Mouse (Mus musculus) forelimb bud, embryonic 11.5 days (tissue): ENCODE measurements around the gene Mark4.
A peak's percentile ranks its signal among the peaks of the same experiment; 100 is the strongest.

Experiments used
- DNase-seq: peaks from one replicate; pipeline ENCODE4 v3.0.0-alpha.2; 2012; ENCODE audit warnings: low read depth, low spot score

Mark4 gene

DNA sequence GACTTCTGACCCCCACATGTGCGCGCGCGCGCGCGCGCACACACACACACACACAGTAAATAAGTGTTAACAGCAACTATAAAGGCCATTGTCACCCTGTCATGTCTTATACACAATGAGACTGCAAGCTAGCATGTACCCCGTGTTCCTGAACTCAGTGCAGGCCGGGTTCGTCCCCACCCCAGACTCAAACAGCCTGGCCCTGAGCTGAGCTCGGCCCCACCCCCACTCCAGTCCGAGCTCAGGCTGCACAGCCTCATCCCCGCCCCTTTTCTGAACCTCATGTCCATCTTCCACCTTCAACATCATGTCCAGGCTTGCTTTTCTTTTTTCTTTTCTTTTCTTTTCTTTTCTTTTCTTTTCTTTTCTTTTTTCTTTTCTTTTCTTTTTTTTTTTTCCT lies 11.7 kb upstream of the Mark4 start:
- DNase-seq: no peak

DNA sequence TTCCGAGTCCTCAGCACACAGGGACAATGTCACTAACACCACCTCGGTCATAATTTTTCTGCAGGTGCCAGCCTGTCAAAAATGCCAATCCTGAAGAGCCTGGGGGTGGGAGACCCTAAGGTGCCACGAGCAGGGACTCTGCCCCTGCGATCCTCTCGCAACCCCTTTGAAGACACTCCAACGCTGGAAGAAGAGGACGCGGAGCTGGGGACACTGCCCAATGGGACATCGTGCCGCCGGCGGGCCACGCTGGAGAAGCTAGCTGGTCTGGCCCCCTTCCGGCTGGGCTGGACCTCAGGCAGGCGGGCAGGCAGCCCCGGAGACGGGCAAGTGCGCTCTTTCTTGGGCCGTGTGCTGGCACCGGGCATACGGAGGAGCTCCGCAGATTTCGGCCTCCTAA lies 10.8 kb upstream of the Mark4 start:
- DNase-seq: no peak

DNA sequence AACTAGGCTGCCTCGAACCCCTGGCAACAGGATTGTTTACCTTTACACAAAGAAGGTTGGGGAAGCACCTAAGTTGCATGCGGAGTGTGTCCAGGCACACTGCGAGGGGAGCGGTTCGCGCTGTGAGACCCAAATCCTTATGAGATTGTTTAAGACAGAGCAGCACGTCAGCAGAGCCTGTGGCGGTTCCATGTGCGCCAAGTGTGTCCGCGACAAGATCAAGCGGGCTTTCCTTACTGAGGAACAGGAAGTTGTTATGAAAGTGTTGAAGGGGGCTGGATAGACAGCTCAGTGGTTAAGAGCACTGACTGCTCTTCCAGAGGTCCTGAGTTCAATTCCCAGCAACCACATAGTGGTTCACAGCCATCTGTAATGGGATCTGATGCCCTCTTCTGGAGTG lies 9.7 kb upstream of the Mark4 start:
- no peak for DNase-seq

DNA sequence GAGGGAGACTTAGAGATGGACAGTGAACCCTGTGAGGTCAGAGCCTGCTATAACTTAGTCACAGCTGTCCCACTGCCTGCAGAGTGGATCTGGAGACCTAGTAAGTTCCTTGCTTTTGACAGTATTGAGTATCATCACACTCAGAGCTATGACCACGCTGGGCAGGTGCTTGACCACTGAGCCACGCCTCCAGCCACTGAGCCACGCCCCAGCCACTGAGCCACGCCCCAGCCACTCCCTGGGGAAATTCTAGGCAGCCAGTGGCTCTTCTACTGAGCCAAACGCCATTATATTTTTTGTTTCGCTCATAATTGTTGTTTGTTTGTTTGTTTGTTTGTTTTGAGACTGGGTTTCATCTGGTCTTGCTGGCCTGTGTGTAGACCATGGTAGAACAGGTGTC lies 9.0 kb upstream of the Mark4 start:
- DNase-seq: no peak

DNA sequence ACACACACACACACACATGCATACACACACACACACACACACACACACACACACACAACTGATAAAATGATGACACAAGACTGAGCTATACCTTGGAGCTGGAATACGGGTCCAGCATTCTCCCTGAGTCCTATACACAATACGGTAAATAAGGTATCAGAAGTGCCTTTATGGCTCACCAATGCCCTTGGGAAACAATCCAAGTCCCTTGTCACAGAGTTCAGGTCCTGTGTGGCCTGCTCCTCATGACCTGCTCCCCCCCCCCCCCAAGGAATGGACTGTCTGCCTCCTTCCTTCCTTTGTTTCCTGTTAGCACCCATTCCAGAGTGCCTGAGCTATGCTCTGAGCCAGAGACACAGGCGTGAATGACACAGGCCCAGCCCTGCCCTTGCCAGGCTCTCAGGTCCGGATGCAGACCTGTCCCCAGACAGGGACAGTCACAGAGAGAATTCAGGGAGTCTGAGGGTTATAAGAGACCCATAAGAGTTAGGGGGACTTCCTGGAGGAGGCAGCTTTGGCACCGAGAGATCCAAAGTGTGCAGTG lies 8.1 kb upstream of the Mark4 start:
- DNase-seq: no peak

DNA sequence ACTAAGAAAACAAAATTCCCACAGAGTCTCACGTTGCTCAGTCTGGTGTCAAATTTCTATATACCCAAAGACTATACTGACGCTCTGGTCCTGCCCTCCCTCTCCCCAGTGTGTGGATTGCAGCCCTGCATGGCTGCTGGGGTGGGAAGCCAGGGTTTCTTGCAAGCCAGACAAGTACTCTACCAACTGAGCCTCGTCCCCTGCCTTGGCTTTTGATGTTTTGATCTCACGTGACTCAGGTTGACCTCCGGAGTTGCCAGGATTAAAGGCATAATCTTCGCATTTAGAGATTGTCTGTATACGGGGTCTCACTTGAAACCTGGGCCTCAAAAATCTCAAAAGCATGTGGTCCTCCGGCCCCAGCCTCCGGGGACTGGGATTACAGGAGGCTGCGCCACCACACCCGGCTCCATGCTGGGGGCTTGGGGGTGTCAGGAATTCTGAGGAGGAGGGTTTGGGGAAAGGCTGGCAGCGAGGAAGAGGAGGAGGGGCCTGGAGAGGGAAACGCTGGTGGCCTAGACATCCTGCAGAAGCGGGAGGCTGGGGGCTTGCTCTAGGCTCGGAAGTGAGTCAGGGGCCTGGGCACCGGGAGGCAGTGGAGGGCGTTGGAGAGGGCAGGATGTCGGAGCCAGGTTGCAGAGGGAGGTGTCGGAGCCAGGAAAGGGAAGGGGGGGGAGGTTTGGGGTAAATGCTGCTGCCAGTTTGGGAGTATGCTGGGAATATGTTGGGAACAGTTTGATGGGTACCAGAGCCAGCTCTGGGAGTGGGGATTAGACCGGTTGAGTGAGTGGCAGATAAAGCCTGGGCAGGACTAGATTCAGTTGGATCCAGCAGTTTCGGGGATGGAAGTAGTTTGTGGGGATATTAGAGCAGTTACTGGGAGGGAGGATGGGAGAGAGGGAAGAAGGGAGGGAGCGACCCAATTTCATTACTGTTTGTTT lies 6.0 kb upstream of the Mark4 start:
- DNase-seq: peak; percentile 68

DNA sequence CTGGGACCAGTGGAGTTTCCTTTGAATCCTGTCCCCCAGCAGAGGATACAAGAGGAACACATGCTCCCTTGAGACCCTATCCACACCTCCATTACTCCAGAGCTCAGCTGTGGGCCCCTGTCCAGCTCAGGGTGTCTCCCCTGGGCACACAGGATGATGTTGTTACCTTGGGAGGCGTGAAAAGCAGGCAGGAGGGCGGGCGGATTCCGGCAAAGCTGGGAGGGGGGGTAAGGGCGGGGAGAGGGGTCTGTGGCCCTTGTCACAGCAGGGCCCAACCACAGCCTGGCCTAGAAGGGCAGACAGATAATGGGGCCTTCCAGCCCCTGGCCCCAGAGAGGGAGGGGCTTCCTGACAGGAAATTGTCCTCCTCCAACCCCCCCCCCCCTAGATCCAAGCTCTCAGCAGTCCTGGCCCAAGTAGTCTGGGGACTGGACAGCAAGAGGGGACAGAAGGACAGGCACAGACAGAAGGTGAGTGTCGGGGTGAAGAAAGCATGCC lies 4.3 kb upstream of the Mark4 start, which contains the start of gene Exoc3l2:
Gene Exoc3l2, plus strand, starts transcription at position 448 of the 498 bp plus-strand sequence.
- DNase-seq: no peak

DNA sequence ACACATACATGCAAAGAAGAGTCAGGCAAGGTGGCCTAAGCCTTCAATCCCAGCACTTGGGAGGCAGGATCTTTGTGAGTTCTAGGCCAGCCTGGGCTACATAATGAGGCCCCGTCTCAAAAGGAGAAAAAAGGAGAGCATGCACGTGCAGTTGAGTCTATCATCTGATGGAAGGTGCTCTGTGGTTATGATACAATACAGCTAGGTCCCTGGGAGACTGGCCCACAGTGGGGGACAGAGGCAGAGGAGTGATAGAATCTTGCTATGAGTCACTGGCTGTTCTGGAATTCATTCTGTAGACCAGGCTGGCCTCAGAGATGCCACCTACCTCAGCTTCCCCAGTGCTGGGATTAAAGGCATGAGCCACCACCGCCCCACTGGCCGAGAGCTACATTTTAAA lies 3.8 kb upstream of the Mark4 start:
- no peak for DNase-seq

DNA sequence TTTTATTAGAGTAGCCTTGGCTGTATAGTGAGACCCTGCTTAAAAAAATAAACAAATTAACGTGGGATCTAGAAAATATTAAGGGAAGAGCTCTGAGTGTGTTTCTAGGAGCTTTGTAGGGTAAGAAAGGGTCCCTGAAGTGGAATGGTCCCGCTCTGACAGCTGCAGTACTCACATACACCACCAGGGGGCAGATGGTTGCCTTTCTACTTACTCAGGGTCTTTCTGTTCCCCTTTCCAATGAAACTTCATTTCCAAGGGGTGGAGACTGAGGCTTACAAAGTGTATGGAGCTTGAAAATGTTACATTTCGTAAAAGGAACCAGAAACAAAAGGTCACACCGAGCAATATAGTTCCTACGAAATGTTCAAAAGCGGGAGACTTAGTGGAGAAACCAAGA lies 2.9 kb upstream of the Mark4 start:
- peak; percentile 89 for DNase-seq

DNA sequence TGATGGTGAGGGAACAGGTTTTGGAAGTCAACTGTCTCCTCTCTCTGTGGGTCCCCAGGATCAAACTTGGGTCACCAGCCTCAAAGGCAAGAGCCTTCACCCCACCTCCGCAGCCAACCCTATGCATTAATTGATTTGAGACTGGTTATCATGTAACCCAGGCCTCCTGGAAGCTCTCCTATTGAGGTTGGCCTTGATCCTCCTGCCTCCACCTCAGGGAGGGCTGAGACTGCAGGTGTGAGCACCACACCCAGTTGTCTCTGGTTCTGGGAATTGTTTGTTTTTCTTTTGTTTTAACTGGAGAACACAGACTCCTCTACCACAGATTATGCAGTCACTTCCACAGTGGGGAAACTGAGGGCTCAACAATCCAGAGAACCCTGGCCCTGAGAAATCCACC lies 1.9 kb upstream of the Mark4 start:
- no peak for DNase-seq

DNA sequence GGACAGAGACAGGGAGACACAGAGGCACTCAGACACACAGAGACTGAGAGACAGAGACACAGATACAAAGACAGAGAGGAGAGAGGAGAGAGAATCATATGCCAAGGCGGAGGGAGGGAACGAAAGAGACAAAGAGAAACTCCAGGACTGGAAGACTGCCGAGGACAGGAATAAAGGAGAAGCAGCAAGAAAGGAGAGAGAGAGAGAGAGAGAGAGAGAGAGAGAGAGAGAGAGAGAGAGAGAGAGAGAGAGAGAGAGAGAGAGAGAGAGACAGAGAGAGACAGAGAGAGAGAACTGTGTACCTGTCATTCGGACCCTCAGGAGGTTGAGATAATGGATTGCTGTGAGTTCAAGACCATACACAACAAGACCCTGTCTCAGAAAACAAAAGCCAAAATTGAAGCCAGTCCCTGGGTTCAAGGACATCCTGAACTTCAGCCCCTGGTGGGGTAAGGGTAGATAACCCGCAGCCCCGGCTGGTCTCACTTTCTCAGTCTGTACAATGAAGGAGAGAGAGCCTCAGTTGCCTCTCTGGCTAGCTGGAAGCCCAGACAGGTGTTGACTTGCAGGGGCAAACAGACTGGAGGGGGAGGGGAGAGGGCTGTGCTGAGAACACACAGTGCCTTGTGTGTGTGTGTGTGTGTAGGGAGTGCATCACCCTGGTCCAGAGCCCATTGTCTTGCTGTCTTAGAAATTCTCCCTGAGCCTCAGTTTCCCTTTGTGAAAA lies 686 bp upstream of the Mark4 start:
- no peak for DNase-seq

DNA sequence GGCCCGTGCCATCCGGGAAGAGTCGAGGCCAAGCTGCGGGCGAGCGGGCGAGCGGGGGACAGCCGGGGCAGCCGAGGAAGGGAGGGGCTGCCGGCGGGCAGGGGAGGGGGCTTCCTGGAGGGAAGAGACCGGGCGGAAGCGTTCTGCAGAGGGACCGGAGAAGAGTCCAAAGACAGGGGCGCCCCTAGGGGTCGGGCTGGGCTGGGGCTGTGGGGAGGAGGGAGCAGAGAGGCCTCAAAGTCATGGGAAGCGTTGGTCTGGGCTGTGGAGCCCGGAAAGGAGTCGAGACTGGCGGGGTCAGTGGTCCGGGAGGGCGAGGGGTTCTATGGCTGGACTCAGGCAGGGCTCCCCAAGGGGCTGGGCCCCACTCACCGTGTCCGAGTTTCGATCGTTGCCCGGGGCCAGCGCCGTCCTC lies 542 bp downstream of the Mark4 start:
- peak; percentile 64 for DNase-seq

DNA sequence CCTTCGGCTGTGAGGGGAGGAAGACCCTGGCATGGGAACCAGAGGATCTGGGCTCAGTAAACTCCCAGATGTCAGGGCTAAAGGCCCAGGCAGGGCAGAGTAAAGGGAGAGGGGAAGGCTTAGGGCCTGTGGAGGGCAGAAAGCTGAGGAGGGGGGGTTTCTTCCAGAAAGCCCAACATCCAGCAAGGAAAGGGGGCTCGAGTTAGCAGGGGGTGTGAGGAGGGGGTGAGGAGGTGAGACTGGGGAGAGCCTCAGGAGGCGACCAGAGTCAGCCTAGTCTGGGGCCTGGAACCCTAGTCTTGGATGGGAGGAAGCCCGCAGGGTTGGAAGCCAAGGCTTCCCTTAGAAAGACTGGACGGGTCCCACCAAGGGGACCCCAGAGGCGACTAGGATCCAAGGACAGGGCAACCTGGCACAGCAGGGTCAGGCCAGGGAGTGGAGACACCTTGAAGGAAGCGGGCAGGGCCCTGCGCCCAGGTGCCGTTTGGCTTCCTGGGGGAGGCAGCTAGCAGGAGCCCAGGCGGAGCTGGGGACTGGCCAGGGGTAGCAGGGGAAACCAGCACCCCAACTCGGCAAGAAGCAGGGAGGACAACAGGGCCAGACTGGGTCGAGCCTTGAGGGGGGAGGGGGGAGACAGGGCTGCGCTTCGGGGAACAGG lies 1.1 kb downstream of the Mark4 start:
- DNase-seq: no peak

DNA sequence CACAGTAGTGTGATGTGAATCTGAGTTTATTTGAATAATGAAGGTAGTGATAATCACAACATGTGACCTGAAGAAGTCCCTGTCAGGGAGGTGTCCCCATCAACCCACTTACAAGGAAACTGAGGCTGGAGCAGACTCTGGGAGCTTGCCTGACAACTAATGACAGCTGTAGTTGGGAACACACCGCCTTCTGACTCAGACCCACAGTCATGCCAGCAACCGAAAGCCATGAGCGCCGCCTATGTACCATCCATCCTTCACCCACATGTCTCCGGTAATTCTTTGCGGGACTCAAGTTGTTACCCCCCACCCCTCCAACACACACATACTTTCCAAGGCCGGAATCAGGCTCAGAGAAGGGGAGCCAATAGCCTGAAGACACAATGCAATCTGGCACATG lies 2.0 kb downstream of the Mark4 start:
- DNase-seq: no peak

DNA sequence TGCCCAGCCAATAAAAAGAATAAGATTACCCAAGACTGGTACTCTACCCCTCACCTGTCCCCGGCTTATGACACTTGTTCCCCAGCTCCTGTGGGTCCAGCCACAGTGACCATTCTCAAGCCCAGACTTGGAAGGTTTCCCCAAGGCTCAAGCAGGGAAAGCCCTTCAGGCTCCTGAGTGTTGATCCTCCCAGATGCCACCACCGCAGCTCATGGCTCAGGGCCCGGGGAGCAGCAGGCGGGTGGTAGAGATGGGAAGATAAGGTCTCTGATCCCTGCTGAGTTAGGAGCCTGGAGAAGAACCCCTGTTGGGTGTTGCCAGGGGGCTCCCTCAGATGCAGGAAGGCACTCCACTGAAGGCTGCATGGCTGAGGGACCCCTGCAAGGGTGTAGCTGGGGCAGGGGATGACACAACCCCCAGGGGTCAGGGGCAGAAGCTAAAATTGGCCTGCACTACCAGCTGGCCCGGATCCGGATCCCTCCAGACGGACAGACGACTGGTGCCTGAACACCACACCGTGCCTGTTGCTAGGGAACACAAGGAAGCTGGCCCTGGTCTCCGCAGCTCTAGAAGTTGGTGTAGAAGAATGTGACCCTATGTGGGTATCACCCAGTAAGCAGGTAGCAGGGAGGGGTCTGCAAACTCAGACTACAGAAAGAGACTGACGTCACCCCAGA lies 2.7 kb downstream of the Mark4 start:
- no peak for DNase-seq

DNA sequence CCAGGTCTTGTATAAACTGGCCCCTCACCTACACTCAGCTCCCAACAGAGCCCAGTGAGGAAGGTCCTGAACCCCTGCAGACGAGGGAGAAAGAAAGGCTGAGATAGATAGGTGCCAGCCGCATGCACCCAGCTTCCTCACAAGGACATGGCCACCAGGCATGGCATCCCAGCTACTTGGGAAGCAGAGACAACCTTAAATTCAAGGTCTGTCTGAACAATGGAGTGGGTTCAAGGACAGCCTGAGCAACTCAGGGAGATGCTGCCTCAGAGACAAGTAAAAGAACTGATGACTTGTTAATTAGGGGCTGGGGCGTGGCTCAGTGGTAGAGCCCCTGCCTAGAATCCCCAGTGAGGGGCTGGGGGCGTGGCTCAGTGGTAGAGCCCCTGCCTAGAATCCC lies 3.4 kb downstream of the Mark4 start:
- DNase-seq: no peak

DNA sequence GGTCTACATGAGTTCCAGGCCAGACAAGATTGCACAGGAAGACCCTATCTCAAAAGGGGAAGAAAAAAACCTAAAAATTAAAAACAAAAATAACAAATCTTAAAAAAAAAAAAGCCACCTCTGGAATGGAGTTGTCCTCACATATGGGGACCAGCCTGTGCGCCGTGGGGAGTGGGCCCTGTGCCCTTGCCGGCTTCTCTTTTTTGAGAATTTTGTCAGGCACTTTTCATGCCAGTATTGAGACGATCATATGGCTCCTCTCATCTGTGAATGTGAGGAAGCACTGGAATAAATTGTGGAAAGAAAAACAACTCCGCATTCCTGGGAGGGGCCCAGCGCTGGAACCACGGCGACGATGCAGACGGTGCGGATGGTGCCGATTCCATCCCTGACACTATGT lies 9.5 kb downstream of the Mark4 start:
- no peak for DNase-seq

DNA sequence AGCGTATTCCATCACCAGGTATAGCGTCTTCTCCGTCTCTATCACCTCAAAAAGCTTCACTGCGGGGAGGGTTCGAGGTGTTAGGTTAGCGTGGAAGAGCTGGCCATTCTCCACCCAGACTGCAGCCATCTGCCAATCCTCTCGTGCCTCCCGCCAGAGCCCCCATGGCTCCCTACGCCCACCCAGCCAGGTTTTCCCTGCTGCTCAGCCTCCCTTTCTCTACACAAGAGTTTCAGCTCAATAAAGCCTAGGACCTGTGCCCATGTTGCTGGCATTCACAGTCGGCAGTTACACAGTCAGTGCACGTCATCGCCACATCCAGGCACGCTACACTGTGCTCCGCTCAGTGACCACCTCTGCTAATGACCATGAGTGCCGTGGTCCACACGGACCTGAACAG lies 10.9 kb downstream of the Mark4 start:
- no peak for DNase-seq

DNA sequence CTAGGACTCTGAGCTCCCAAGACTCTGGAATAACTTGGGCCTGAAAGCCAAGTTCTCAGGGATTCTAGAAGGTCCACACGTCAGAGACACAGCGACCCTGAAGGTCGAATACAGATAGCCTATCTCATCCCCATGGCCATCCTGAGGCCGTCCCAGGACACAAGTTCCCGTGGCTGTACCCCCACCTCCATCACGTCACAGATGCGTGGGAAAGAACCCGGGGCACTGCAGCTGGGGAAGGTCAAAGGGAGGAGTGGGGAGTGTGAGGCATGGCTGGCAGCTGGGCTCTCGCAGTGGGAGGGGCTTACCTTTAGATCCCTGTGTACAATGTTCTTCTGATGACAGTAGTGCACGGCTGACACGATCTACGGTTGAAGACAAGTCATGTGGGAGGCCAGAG lies 13.8 kb downstream of the Mark4 start:
- DNase-seq: no peak

DNA sequence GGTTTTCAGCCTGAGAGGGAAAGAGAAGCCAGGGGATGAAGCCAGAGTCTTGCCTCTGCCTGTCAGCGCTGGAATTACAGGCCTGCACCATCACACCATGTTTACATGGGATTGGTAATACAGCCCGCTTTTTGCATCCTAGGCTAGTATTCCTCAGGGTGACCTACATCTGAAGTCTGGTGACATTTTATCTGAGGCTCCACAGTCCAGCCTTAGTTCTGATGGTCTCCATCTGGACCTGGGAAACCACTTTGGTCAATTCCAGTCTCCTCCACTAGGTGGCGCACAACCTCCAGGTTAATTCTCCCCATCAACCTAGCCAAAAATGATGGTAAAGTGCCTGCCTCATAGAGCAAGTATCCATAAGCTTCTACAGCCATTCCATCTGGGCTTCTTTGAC lies 15.3 kb downstream of the Mark4 start:
- peak; percentile 80 for DNase-seq

DNA sequence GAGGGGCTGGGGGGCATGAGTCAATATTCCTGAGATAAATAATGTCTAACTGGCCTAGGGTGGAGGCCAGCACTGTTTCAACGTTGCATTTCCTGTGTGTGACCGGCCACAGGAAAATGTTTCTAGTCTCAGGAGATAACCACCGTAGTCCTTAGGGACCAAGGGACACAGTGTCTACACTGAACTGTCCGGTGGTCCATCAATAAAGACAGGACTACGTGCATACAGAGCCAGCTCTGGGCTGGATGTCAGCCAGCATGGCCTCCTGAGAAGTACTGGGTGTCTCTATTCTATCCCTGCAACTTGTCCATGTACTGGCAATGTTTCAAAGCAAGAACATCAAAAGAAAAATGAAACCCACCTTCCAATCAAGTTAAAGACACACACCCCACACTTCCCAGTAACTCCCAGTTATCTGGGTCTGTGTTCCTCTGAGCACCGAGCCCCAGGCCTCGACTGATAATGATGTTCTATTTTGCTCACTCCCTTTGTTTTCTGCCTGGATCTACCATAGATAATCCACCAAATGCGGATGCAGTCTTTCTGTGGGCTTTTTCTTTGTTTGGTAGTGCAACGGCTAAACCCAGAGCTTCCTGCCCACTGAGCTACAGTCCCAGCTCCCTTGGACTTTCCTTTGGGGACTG lies 17.1 kb downstream of the Mark4 start:
- no peak for DNase-seq
